Mouse (Mus musculus): ENCODE data around the gene Vmn1r196. TPM values are rescaled to one million over a fixed set of nuclear protein-coding genes. Genes with fewer than 3 reads are reported as not detected.

The Vmn1r196 gene
- polyA plus RNA-seq, 1 experiment from 2014 or later = not detected

Other genes with a start within 250 kb of the Vmn1r196 start
- 26.0 and 31.3 TPM in 2 replicates for gene Hist1h4i, start 248.6 kb upstream of the Vmn1r196 start, polyA plus RNA-seq (2015; fragmentation: Nextera tagmentation; extraction: Ambion mirVana)
- gene Hist1h2ag, start 247.0 kb upstream of the Vmn1r196 start, polyA plus RNA-seq (2015; fragmentation: Nextera tagmentation; extraction: Ambion mirVana) = 78.1 and 82.3 TPM in 2 replicates
- 12.2 and 14.3 TPM in 2 replicates for gene Hist1h2bj, start 246.7 kb upstream of the Vmn1r196 start, polyA plus RNA-seq (2015; fragmentation: Nextera tagmentation; extraction: Ambion mirVana)
- gene Vmn1r188, start 205.5 kb upstream of the Vmn1r196 start, polyA plus RNA-seq (2015; fragmentation: Nextera tagmentation; extraction: Ambion mirVana) = not detected in 2 replicates
- not detected in 2 replicates for gene Vmn1r189, start 184.1 kb upstream of the Vmn1r196 start, polyA plus RNA-seq (2015; fragmentation: Nextera tagmentation; extraction: Ambion mirVana)
- gene Vmn1r191, start 106.0 kb upstream of the Vmn1r196 start, polyA plus RNA-seq (2015; fragmentation: Nextera tagmentation; extraction: Ambion mirVana) = not detected in 2 replicates
- not detected in 2 replicates for gene Vmn1r192, start 98.8 kb upstream of the Vmn1r196 start, polyA plus RNA-seq (2015; fragmentation: Nextera tagmentation; extraction: Ambion mirVana)
- gene Vmn1r193, start 66.8 kb upstream of the Vmn1r196 start, polyA plus RNA-seq (2015; fragmentation: Nextera tagmentation; extraction: Ambion mirVana) = not detected in 2 replicates
- not detected in 2 replicates for gene Vmn1r194, start 45.7 kb upstream of the Vmn1r196 start, polyA plus RNA-seq (2015; fragmentation: Nextera tagmentation; extraction: Ambion mirVana)
- not detected in 2 replicates for gene Vmn1r195, start 19.4 kb upstream of the Vmn1r196 start, polyA plus RNA-seq (2015; fragmentation: Nextera tagmentation; extraction: Ambion mirVana)
- not detected in 2 replicates for gene Vmn1r197, start 34.7 kb downstream of the Vmn1r196 start, polyA plus RNA-seq (2015; fragmentation: Nextera tagmentation; extraction: Ambion mirVana)
- gene Vmn1r198, start 60.4 kb downstream of the Vmn1r196 start, polyA plus RNA-seq (2015; fragmentation: Nextera tagmentation; extraction: Ambion mirVana) = not detected in 2 replicates
- gene Vmn1r199, start 89.9 kb downstream of the Vmn1r196 start, polyA plus RNA-seq (2015; fragmentation: Nextera tagmentation; extraction: Ambion mirVana) = not detected in 2 replicates
- not detected in 2 replicates for gene Vmn1r200, start 100.5 kb downstream of the Vmn1r196 start, polyA plus RNA-seq (2015; fragmentation: Nextera tagmentation; extraction: Ambion mirVana)
- not detected in 2 replicates for gene Vmn1r201, start 182.0 kb downstream of the Vmn1r196 start, polyA plus RNA-seq (2015; fragmentation: Nextera tagmentation; extraction: Ambion mirVana)
- not detected in 2 replicates for gene Vmn1r202, start 215.5 kb downstream of the Vmn1r196 start, polyA plus RNA-seq (2015; fragmentation: Nextera tagmentation; extraction: Ambion mirVana)
- gene Vmn1r203, start 228.2 kb downstream of the Vmn1r196 start, polyA plus RNA-seq (2015; fragmentation: Nextera tagmentation; extraction: Ambion mirVana) = not detected in 2 replicates

All from embryonic facial prominence, embryonic 13.5 days (tissue).